Mouse (Mus musculus) ES-E14 (cell line): ENCODE results near the gene Kcna10. TPM values are rescaled to one million over a fixed set of nuclear protein-coding genes. Genes with fewer than 3 reads are reported as not detected.

Experiments used
- DNase-seq: peaks from one replicate; pipeline ENCODE4 v3.0.0-alpha.2; 2013; ENCODE audit warnings: low read depth, low spot score
- H3K27ac ChIP-seq: 2 replicates; pipeline ENCODE4 v1.5.1; 2012; ENCODE audit warnings: low read depth, mild to moderate bottlenecking, low read length, moderate library complexity, mixed read lengths; ENCODE audit not compliant: poor library complexity, insufficient read depth, severe bottlenecking
- H3K36me3 ChIP-seq: 2 replicates; pipeline ENCODE4 v1.6.1; 2012; ENCODE audit warnings: mild to moderate bottlenecking, low read length, moderate library complexity, mixed read lengths; ENCODE audit not compliant: control insufficient read depth, poor library complexity, insufficient read depth, severe bottlenecking
- H3K4me1 ChIP-seq, 2 experiments: fragments of 150-350 bp in 1 of 2; sonication (generic) in 1 of 2; 2 replicates each; pipeline ENCODE4 v1.6.1; 2012; ENCODE audit warnings: low read length in 2 of 2, mild to moderate bottlenecking in 1 of 2, mixed read lengths in 1 of 2; ENCODE audit not compliant: control insufficient read depth in 2 of 2, insufficient read depth in 2 of 2, poor library complexity in 1 of 2
- H3K4me3 ChIP-seq, 2 experiments: fragments of 150-350 bp in 1 of 2; sonication (generic) in 1 of 2; 2 replicates each; pipeline ENCODE4 v1.5.1; 2012; ENCODE audit warnings: low read length in 2 of 2, low read depth in 1 of 2, mild to moderate bottlenecking in 1 of 2, mixed read lengths in 1 of 2; ENCODE audit not compliant: insufficient read depth in 1 of 2, poor library complexity in 1 of 2, severe bottlenecking in 1 of 2
- H3K9ac ChIP-seq: 2 replicates; pipeline ENCODE4 v1.6.1; 2012; ENCODE audit warnings: low read depth, mild to moderate bottlenecking, low read length, mixed read lengths; ENCODE audit not compliant: poor library complexity, insufficient read depth, severe bottlenecking
- H3K9me3 ChIP-seq: fragments of 150-350 bp; sonication (generic); 2 replicates; pipeline ENCODE4 v1.6.1; 2012; ENCODE audit warnings: low read depth, mild to moderate bottlenecking, low read length; ENCODE audit not compliant: control insufficient read depth, insufficient read depth
- CHD2 ChIP-seq: IDR thresholded peaks from 2 replicates; pipeline ENCODE4 v1.6.1; 2014; ENCODE audit warnings: mild to moderate bottlenecking, low read depth, low read length, inconsistent platforms
- HCFC1 ChIP-seq: IDR thresholded peaks from 2 replicates; pipeline ENCODE4 v1.6.1; 2012; ENCODE audit warnings: low read length, inconsistent platforms, borderline replicate concordance; ENCODE audit not compliant: insufficient read depth
- MAFK ChIP-seq: IDR thresholded peaks from 2 replicates; pipeline ENCODE4 v1.6.1; 2014; ENCODE audit warnings: mild to moderate bottlenecking, low read depth, low read length, inconsistent platforms; ENCODE audit not compliant: insufficient read depth
- ZC3H11A ChIP-seq: IDR thresholded peaks from 2 replicates; pipeline ENCODE4 v1.6.1; 2012; ENCODE audit warnings: low read depth, mild to moderate bottlenecking, inconsistent platforms, low read length, borderline replicate concordance
- ZNF384 ChIP-seq: IDR thresholded peaks from 2 replicates; pipeline ENCODE4 v1.6.1; 2012; ENCODE audit warnings: low read depth, low read length, inconsistent platforms
- in situ Hi-C, 2 experiments: fragments of 600-800 bp; cut with MboI; formaldehyde crosslinking; loops; one replicate each; pipeline ENCODE4 v1.15.1; 2025; ENCODE audit warnings: low sequenced_read_pairs in 2 of 2, inconsistent platforms in 1 of 2; ENCODE audit not compliant: unreplicated experiment in 2 of 2
- total RNA-seq: library from RNA; depleted of rRNA; stranded (reverse); fragments of 300-350 nt; gene quantifications from 2 replicates; pipeline ENCODE4 v1.2.3, GENCODE M21; 2012; rRNA removed

The Kcna10 gene
- not detected in 2 replicates for total RNA-seq

DNA sequence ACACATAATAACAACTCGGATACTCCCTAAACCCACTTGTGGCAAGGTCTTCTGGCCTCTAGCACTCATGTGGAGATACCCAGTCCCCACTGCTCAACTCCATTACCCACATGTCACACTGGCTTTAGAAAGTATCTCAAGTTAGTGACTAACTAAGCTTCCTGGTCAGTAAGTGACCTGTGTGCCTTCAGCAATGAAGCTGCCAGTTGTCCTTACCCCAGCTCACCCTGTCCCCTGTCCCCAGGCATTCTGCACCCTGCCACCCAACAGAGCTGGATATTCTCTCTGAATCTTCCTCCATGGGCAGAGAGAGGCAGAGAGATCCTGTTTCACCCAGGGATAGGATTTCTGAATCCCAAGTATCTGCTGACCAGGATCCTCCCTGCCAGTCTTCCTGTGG lies at the start of gene Kcna10:
TSS of gene Kcna10 (plus strand) at position 301 of the 400 bp plus-strand sequence.
- in situ Hi-C loops = no loop called here

DNA sequence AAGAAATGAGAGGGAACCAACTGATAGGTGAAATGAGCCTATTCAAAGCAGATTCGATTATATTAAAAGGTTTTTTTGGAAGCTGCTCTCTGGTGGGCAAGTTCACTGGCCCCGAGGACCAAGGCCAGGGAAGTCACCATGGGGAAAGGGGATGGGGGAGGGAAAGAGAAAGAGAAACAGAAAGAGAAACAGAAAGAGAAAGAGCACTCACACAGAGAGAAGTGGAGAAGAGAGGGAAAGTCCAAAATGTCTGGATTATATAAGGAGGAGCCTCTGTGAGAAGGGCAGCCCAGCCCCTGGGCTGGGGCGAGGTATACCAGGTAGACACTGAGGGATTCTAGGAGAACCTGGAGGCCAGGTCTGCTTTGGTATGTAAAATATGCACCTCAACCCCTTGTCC lies 48.4 kb upstream of the Kcna10 start:
- Histone ChIP-seq H3K4me1 (no peaks in the 10 kb centered on the region), H3K9me3 (no peaks in the 10 kb centered on the region), H3K27ac (no peak overlapping the region), H3K9ac (no peak overlapping the region), H3K4me3 (no peak overlapping the region), H3K36me3 (no peaks in the 10 kb centered on the region)
- in situ Hi-C loops = no loop called here
- TF ChIP-seq CHD2 (no peak), HCFC1 (no peak), ZC3H11A (no peak), MAFK (no peak), ZNF384 (no peak)
- no peak for DNase-seq

More for the DNA sequence above, at the start of gene Kcna10:
- DNase-seq = no peak
- H3K27ac ChIP-seq = no peak within 1 kb of the TSS
- no peaks in the 10 kb centered on the region for H3K9me3 ChIP-seq
- H3K4me1 ChIP-seq = no peaks in the 10 kb centered on the region
- H3K4me3 ChIP-seq = no peak within 1 kb of the TSS
- H3K9ac ChIP-seq = no peak within 1 kb of the TSS
- TF ChIP-seq MAFK (no peak), CHD2 (no peak), ZC3H11A (no peak), ZNF384 (no peak), HCFC1 (no peak)
- H3K36me3 ChIP-seq = no peaks in the 10 kb centered on the region

DNA sequence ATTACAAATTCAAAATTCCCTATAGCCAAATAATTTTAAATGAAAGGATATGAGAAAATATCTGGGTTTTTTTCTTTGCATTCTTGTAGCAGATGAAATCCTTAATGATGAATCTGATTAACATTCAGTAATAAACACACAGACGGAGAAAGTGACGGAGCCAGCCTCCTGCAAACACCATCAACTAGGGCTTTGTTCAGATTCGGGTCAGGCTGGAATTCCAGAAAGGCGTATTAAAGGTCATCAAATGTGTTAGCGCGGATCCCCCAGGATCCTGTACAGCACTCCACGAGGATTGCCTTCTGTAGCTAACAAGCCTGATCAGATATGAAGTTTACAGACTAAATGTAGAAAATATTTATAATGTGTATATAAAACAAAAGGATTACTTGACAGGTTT lies 35.7 kb upstream of the Kcna10 start:
- TF ChIP-seq MAFK (no peak), HCFC1 (no peak), CHD2 (no peak), ZNF384 (no peak), ZC3H11A (no peak)
- no peaks in the 10 kb centered on the region for H3K36me3 ChIP-seq
- no peak overlapping the region for H3K9ac ChIP-seq
- H3K9me3 ChIP-seq = no peaks in the 10 kb centered on the region
- H3K4me3 ChIP-seq = no peak overlapping the region
- no peak for DNase-seq
- H3K4me1 ChIP-seq = no peaks in the 10 kb centered on the region
- H3K27ac ChIP-seq = no peak overlapping the region
- in situ Hi-C loops = no loop called here

DNA sequence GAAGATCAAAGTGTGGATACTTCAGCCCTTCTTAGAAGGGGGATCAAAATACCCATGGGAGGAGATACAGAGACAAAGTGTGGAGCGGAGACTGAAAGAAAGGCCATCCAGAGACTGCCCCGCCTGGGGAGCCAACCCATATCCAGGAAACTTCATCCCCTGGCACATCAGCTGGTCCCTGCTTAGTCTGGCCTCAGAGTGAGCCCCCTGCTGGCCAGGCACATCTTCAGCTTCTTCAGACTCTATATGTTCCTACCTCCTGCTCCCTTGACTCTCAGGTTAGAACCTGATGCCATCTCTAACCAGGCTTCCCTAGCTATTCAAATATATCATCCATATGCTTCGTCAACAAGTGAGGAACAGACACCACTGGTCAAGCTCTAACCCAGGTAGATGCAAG lies 33.9 kb upstream of the Kcna10 start:
- Histone ChIP-seq H3K9me3 (no peaks in the 10 kb centered on the region), H3K4me3 (no peak overlapping the region), H3K36me3 (no peaks in the 10 kb centered on the region), H3K27ac (no peak overlapping the region), H3K9ac (no peak overlapping the region), H3K4me1 (no peaks in the 10 kb centered on the region)
- DNase-seq = peak; percentile 26
- TF ChIP-seq ZC3H11A (no peak), HCFC1 (no peak)
- in situ Hi-C loops = no loop called here

DNA sequence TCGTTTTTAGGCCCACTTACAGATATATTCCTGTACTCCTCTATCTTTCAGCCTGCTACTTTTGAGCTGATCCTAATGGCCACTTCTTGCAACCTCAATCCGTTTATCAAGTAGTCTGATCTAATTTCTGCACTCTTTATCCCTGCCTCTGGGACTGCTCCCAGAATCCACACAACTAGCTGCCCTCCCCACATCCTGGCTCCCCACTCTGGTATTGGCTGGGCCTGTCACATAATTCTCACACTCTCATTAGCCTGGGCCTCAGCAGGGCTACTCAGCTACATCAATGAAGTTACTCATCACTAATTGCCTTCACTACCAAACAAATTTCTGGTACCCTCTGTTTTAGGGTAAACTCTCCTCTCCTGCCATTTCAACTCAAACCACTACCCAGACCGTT lies 32.4 kb upstream of the Kcna10 start:
- no peak overlapping the region for H3K27ac ChIP-seq
- H3K9me3 ChIP-seq = no peaks in the 10 kb centered on the region
- no peaks in the 10 kb centered on the region for H3K4me1 ChIP-seq
- no peak overlapping the region for H3K4me3 ChIP-seq
- in situ Hi-C loops = no loop called here
- TF ChIP-seq MAFK = no peak
- no peak for TF ChIP-seq ZC3H11A
- TF ChIP-seq ZNF384 = no peak
- TF ChIP-seq HCFC1 = no peak
- no peak for TF ChIP-seq CHD2
- no peak overlapping the region for H3K9ac ChIP-seq
- H3K36me3 ChIP-seq = no peaks in the 10 kb centered on the region
- DNase-seq = no peak
